Mouse (Mus musculus) thymus, adult 2 months (tissue): ENCODE data around the gene Wsb1. TPM values are rescaled to one million over a fixed set of nuclear protein-coding genes. Genes with fewer than 3 reads are reported as not detected.
"Not testable (repeated sequence)": the region's sequence is repeated elsewhere in the genome, so short reads cannot be mapped to it uniquely, and the experiment has no call there.

Experiments used
- DNase-seq: peaks from one replicate; pipeline ENCODE4 v3.0.0; 2021
- H3K27ac ChIP-seq: fragments of 200-500 bp; 2 replicates; pipeline ENCODE4 v1.5.1; 2012; ENCODE audit warnings: low read length, control low read depth; ENCODE audit not compliant: control insufficient read depth, insufficient read depth
- H3K27me3 ChIP-seq: fragments of 200-500 bp; 2 replicates; pipeline ENCODE4 v1.6.1; 2012; ENCODE audit warnings: mild to moderate bottlenecking, low read length, moderate library complexity, mixed read lengths; ENCODE audit not compliant: control insufficient read depth, insufficient read depth
- H3K36me3 ChIP-seq: fragments of 200-500 bp; 2 replicates; pipeline ENCODE4 v1.6.1; 2012; ENCODE audit warnings: mild to moderate bottlenecking, low read length, moderate library complexity; ENCODE audit not compliant: control insufficient read depth, insufficient read depth
- H3K4me1 ChIP-seq: fragments of 200-500 bp; replicated peaks from 2 replicates; pipeline ENCODE4 v1.6.1; 2012; ENCODE audit warnings: low read length; ENCODE audit not compliant: control insufficient read depth, insufficient read depth
- H3K4me3 ChIP-seq: fragments of 200-500 bp; 2 replicates; pipeline ENCODE4 v1.5.1; 2012; ENCODE audit warnings: mild to moderate bottlenecking, low read length, control low read depth, moderate library complexity; ENCODE audit not compliant: control insufficient read depth, insufficient read depth
- CTCF ChIP-seq: fragments of 200-500 bp; IDR thresholded peaks from 2 replicates; pipeline ENCODE4 v1.5.1; 2012; ENCODE audit warnings: mild to moderate bottlenecking, control low read depth, low read length, moderate library complexity, borderline replicate concordance; ENCODE audit not compliant: control insufficient read depth, poor library complexity, insufficient read depth; ENCODE audit errors: extremely low read depth
- POLR2A ChIP-seq: fragments of 200-500 bp; IDR thresholded peaks from 2 replicates; pipeline ENCODE4 v1.6.1; 2012; ENCODE audit warnings: mild to moderate bottlenecking, low read length, control low read depth, moderate library complexity; ENCODE audit not compliant: control insufficient read depth, poor library complexity, insufficient read depth; ENCODE audit errors: extremely low read depth
- WGBS: fragments of 180-500 bp; shearing (Covaris S2); methylation state at CpG from one replicate; pipeline ENCODE4 v1.1.7; 2018; 5-methylcytosine and 5-hydroxymethylcytosine counted together
- polyA plus RNA-seq: library from polyadenylated mRNA; depleted of rRNA; stranded (reverse); fragments of >200 nt; gene quantifications from 2 replicates; pipeline ENCODE4 v1.2.3, GENCODE M21; 2012

The Wsb1 gene
- polyA plus RNA-seq, 1 experiment: 87.5 TPM

DNA sequence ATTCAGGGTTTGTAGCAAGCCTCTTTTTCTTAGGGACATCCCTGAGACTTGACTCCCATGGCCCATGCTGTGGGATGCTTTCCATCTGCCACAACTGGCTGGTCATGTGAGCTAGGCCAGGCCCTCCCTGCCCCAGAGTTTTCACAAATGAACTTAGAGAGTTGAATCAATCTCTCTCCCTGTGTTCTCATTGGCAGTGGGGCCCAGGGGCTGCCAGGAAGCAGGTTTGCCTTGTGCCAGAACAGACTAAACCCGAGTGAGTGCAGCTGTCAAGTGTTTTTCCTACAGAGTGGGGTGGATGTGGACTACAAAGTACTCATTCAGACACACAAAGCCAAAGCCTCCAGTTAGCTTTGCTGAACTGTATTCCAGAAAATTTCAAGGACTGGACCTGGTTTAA lies 12.7 kb upstream of the Wsb1 start:
- Histone ChIP-seq H3K27me3 (no peaks in the 10 kb centered on the region), H3K36me3 (no peaks in the 10 kb centered on the region), H3K4me1 (0 out of 2 replicates have a peak, but pooled peaks cover 3% of the 10 kb centered on the region), H3K4me3 (no peak overlapping the region), H3K27ac (no peak overlapping the region)
- no peak for TF ChIP-seq POLR2A
- no peak for TF ChIP-seq CTCF
- WGBS: 13% methylated on average over 1 of the region's 1 CpGs
- DNase-seq: no peak

DNA sequence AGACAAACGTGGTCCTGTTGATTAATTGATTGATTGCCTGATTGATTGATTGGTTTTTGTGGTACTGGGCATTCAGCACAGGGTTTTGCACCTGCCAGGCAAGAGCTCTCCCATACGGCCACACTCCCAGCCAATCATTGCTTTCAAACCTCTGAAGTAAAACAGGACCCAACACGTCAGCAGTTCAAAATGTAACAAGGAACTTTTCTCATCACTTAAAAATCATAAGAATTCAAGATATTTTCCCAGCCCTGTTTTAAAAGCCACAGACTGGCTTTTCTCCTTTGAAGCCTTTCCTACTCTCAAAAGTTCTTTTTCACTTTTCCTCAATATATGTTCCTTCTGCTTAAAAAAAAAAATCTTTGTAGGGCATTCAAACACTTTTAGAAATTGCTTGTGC lies 9.9 kb upstream of the Wsb1 start:
- TF ChIP-seq CTCF (no peak), POLR2A (no peak)
- DNase-seq: no peak
- 81% methylated on average over 3 of the region's 3 CpGs for WGBS
- H3K4me3 ChIP-seq: no peak overlapping the region
- no peaks in the 10 kb centered on the region for H3K36me3 ChIP-seq
- no peak overlapping the region for H3K27ac ChIP-seq
- H3K4me1 ChIP-seq: 0 out of 2 replicates have a peak, but pooled peaks cover 3% of the 10 kb centered on the region
- no peaks in the 10 kb centered on the region for H3K27me3 ChIP-seq

DNA sequence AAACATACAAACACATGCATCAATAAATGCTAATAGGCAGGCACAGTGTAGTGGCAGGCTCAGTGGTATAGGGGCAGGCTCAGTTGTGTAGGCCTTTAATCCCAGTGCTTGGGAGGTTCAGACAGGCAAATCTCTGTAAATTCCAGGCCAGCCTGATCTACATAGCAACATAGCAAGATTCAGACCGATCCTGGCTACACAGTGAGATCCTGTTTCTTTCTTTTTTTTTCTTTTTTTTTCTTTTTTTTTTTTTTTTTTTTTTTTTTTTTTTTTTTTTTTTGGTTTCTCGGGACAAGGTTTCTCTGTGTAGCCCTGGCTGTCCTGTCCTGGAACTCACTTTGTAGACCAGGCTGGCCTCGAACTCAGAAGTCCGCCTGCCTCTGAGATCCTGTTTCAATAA lies 5.7 kb upstream of the Wsb1 start:
- H3K27ac ChIP-seq, H3K36me3 ChIP-seq, DNase-seq, H3K4me3 ChIP-seq, H3K27me3 ChIP-seq, H3K4me1 ChIP-seq: not testable (repeated sequence)
- WGBS: 94% methylated on average over 4 of the region's 4 CpGs

DNA sequence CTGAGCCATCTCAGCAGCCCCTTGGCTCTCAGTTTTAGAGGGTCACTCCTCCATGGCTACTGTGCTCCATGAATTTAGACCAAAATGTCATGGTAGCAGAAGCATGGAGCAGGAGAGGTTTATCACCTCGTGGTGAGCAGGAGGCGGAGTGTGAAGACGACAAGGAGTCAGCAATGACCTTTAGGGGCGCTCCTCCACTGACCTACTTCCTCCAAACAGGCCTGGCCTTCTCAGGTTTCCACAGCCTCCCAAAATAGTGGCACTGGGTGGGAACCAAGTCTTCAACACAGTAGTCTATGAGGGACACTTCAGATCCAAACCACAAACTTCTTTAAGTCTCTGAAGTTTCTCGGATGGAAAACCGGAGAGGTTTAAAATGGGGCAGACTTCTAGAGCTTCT lies 4.3 kb upstream of the Wsb1 start:
- H3K4me3 ChIP-seq: no peak overlapping the region
- no peak for DNase-seq
- H3K27me3 ChIP-seq: no peaks in the 10 kb centered on the region
- TF ChIP-seq CTCF (no peak), POLR2A (no peak)
- H3K36me3 ChIP-seq: no peaks in the 10 kb centered on the region
- H3K4me1 ChIP-seq: no peaks in the 10 kb centered on the region; the same call in 1 of the 2 replicates
- 80% methylated on average over 6 of the region's 6 CpGs for WGBS
- no peak overlapping the region for H3K27ac ChIP-seq

DNA sequence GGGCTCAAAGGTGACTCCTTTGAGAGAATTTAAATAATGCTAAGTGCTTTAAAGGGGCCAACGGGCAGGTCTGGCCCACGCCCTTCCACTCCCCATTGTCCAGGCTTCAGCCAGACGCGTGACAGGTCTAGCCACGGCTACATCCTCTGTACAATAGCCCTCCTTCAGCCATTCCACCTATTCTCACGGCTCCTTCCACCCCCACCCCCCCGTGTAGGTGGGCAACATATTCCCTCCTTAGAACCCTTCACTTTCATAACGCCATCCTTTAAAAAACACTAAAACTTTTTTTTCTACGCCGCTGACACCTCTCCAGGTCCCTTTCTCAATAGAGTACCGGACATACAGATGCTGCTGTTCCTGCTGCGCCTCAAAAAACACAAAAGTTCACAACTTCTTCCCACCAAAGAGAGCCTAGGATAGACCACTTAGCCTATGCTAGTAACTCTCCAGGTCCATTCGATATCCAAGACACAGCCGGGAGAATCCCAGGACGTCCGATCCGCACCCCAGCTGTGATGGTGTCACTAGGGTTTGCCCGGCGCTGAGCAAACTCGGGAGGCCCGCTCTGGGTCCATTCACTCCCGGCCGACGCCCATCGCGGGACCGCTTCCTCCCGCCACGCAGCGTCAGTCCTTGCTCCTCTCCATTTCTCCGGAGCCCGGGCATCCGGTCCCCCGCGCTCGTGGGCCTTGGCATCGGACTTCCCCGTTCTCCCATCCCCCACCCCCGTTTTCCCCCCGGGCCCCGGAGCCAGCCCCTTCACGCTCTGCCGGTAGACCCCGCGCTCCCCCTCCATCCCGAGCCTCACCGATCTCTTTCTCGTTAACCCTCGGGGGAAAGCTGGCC lies 705 bp downstream of the Wsb1 start:
- Histone ChIP-seq H3K4me1 (peaks cover 5% of the 10 kb centered on the region), H3K27ac (peak overlapping the region; percentile 65), H3K36me3 (peaks cover 14% of the 10 kb centered on the region), H3K27me3 (no peaks in the 10 kb centered on the region), H3K4me3 (peak overlapping the region; percentile 81)
- TF ChIP-seq POLR2A (no peak), CTCF (no peak)
- WGBS: 2% methylated on average over 49 of the region's 49 CpGs
- DNase-seq: peak; percentile 55

DNA sequence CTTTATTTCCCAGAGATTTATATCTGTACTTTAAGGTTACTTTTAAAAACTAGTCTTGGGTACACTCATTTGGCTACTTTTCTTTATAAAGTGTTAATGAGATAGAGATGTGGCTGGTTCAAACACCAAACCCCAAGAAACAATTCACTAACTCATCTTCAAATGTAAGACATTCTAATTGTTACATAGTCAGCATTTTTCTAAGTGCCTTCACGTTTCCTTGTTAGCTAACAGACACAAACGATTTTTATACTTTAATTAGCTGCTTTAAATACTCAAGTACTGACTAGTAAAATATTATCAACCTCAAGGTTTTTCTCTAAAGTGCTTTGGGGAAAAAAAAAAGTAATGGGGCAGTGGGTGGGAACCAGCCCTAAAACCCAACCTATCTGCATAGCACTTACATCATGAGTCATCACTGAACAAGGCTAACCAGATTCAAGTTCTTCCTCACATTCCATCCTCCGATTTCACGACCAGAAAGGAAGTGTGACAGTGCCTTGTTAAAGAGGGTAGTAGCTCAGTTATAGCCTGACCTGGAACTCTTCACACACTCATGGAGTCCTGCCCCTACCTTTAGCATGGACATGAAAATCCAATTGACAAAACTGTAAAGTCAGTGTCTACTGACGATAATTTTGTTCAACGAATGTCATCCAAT lies 1.5 kb downstream of the Wsb1 start:
- Histone ChIP-seq H3K4me1 (peaks cover 5% of the 10 kb centered on the region), H3K36me3 (peaks cover 22% of the 10 kb centered on the region), H3K4me3 (peak overlapping the region; percentile 81), H3K27me3 (no peaks in the 10 kb centered on the region), H3K27ac (no peak overlapping the region)
- WGBS: 11% methylated on average over 6 of the region's 6 CpGs
- DNase-seq: no peak
- TF ChIP-seq CTCF: no peak
- TF ChIP-seq POLR2A: no peak
